Mouse (Mus musculus) erythroblast, embryonic 14.5 days (primary cell): ENCODE measurements around the gene Ech1.

Experiments used
- GATA1 ChIP-seq: IDR thresholded peaks from 2 replicates; pipeline ENCODE4 v1.6.1; 2012; ENCODE audit warnings: low read length, inconsistent platforms, mixed read lengths
- TAL1 ChIP-seq: IDR thresholded peaks from 3 replicates; pipeline ENCODE4 v1.6.1; 2012; ENCODE audit warnings: low read length, inconsistent platforms, mixed read lengths

- TF ChIP-seq TAL1 = no peak
- no peak for TF ChIP-seq GATA1
Observed at GRCm38 (mm10) chr7:28822556-28822955, 2.5 kb upstream of the Ech1 start.
